Mouse (Mus musculus) mouse embryonic stem cell (cell line): Measurements from ENCODE around the gene Izumo2.
"Not testable (repeated sequence)": the region's sequence is repeated elsewhere in the genome, so short reads cannot be mapped to it uniquely, and the experiment has no call there.

Experiments
- in situ Hi-C, 2 experiments: fragments of 300-500 bp; cut with MboI; formaldehyde crosslinking; loops; 1 replicate in 1 of 2; 3 replicates in 1 of 2; pipeline ENCODE4 v1.14.3; 2019 to 2020; ENCODE audit warnings: low sequenced_read_pairs in 2 of 2, low pct_unique_long_range_greater_than_20kb in 1 of 2, mixed read lengths in 1 of 2; ENCODE audit not compliant: unreplicated experiment in 1 of 2

The Izumo2 gene

DNA sequence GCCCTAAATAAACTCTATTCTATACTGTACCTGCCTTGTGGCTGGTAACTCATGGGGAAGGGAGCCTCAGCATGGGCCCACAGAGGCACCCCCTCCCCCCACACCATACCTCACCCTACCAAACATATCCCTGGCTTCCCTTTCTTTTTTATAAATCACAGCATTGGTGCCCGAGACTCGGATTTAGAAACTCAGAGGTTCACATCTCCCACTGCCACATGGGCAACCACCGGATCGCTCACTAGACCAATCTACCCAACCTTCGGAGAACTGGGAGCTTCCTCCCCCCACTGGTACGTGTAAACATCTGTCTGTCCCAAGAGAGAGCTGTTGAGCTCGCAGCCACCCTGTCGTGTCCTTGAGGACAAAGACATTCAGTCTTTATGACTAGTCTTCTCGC lies 35.7 kb downstream of the Izumo2 start:
- in situ Hi-C loops: no loop called here

DNA sequence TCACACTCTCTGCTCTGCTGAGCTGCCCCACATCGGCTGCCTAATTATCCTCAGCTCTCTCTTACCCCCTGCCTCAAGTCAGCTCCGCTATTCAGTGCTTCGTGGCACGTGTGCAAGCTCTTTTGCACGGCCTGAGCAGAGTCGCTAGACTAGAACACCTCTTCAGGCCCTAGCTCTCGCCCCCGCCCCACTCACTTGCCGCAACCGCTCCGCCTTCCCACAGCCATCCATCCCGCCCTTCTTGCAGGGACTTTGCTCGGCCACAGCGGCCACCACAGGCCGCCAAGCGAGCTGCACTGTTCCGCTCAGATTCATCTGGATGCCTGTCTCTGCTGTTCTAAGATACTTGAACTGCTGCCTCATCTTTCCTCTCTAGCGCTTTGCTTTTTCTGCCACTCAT lies 36.5 kb downstream of the Izumo2 start:
- in situ Hi-C loops: no loop called here

DNA sequence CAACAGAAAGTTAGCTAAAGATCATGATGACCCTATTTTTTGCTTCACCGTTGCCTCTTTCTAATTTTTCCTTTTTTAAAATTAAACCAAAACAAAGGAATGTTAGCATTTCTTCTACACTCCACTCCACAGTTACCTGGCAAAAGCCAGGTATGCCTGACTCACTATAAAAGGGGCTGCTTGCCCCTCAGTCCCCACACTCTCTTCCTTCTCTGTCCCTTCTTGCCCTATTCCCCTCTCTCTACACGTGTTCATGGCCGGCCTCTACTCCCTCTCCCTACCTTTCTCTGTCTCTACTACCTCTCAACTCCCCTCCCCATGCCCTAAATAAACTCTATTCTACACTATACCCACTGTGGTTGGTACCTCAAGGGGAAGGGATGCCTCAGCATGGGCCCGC lies 38.6 kb downstream of the Izumo2 start:
- in situ Hi-C loops: no loop called here

DNA sequence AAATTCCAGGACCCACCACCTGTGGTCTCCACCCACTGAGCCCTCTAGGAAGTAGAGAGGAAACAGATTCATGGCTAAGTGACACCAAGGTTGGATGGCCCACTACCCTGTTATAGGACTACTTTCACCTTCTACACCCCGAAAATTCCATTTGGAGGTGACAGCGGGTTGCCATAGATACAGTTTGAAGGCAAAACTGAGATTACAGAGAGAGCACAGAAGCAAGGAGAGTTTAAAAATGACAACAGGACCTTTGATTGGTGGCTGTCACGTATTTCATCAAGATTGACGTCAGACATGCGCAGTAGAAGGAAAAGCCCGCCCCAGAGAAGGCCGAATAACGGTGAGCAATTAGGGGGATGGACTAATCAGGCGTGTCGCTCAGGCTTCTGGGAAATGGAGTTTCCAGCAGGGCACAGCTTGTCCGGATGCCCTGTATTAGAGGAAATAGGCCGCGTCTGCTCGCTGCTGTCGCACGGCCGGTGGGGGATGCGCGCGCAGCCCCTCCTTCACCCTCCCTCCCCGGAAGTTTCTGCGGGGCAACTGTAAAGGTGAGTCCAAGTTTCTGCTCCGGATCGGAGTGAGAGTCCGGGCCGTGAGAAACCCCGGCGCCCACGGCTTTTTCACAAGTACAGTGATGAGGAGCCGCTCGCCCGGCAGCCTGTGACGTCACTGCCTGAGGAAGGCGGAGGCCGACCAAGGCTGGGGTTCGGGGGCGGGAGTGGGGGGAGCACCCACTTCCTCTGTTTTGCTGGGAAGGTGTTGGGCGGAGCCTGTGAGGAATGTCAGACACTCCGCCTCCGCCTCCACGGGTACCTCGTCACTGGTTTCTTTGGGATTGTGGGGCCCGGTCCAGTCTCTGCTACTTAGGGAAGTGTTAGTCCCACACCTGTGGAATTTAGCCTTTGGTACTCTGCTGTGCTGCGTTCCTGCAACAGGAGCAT lies 39.8 kb downstream of the Izumo2 start, which contains the start of gene Vrk3:
Gene Vrk3, plus strand, starts transcription at position 313 of the 944 bp plus-strand sequence.
- in situ Hi-C loops: no loop called here

DNA sequence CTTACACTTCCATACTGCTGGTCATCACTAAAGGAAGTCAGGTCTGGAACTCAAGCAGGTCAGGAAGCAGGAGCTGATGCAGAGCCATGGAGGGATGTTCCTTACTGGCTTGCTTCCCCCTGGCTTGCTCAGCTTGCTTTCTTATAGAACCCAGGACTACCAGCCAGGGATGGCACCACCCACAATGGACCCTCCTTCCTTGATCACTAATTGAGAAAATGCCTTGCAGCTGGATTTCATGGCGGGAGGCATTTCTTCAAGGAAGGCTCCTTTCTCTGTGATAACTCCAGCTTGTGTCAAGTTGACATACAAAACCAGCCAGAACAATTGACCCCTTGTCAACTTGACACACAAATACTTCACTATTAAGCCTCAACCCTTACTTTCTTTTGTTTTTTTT lies 42.4 kb downstream of the Izumo2 start, which contains the start of gene Zfp473:
Gene Zfp473, minus strand, starts transcription at position 101 of the 400 bp plus-strand sequence.
- in situ Hi-C loops: not testable (repeated sequence)

DNA sequence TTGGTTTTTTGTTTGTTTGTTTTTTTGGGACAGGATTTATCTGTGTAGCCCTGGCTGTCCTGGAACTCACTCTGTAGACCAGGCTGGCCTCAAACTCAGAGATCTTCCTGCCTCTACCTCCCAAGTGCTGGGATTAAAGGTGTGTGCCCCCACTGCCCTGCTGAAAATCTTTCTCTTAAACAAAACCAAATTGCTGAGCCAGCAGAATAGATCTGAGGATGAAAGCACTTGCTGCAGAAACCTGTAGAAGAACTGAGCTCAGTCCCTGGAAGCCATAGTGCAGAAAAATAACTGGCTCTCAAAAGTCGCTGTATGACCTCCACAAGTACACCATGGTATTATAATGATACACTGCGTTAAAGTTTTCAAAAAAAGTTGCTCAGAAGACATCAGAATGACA lies 48.6 kb downstream of the Izumo2 start:
- in situ Hi-C loops: no loop called here

DNA sequence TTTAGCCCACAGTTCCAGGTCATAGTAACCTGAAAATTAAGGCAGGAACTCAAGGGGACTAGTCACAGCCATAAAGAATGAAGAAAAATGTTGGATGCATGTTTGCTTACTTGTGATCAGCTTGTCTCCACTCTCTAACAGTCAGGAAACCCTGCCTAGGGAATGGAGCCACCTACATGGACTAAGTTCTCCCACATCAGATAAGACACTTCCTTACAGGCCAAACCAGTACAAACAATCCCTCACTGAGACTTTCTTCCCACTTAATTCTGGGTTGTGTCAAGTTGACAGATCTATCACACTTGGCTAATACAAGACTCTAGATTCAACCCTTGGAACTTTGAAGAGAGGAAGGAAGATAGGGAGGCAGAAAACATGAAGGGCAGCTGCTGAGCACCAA lies 51.8 kb downstream of the Izumo2 start:
- in situ Hi-C loops: no loop called here

DNA sequence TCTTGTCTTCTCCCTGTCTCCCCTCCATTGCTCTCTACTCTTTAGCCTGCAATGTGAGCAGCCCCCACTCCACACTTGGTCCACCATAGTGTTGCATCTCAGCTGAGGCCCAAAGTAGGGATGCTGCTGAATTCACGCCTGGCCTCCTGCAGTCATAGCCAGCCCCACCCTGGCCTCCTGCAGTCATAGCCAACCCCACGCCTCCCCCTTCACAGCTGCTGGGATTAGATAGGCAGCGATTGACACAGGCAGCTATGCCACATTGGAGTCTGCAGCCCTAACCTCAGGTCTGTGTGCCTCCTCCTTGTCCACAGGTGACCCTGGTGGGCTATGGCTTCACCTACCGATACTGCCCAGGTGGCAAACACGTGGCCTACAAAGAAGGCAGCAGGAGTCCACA lies 59.6 kb downstream of the Izumo2 start:
- in situ Hi-C loops: no loop called here
